Mouse (Mus musculus) heart, adult 2 months (tissue): ENCODE measurements at regions not wholly inside any gene's neighbourhood (a gene's known extent, or its start where the extent isn't known, plus 50 kb on each side); places are given as distances from the start of the nearest gene placed in this dataset.

ENCODE experiments used
- CTCF ChIP-seq: fragments of 200-600 bp; IDR thresholded peaks from 2 replicates; pipeline ENCODE4 v1.8.1; 2022; ENCODE audit warnings: antibody characterized with exemption, mild to moderate bottlenecking, moderate library complexity
- POLR2A ChIP-seq: fragments of 200-500 bp; IDR thresholded peaks from 2 replicates; pipeline ENCODE4 v1.6.1; 2011; ENCODE audit warnings: mild to moderate bottlenecking, low read depth, low read length, control low read depth; ENCODE audit not compliant: insufficient read depth

DNA sequence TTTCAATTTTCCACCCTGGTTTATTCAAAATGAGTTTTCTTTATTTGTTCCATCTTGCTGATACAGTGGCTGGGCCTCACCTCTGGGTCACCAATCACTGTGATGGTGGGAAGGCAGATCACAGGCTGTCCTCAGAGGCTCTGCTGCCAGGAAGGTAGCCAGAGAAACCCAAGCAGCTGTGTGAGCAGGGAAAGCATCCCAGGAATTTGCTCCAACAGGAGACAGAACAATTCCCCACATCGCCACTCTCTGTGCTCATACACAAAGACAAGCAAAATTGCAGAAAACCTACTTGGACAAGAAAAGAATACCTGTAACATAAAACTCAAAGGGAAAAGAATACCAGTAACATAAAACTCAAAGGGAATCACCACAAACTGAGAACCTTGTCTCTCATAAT is 139.0 kb upstream of the Gm4737 start:
- no peak for TF ChIP-seq POLR2A
- TF ChIP-seq CTCF = no peak
